Mouse (Mus musculus): ENCODE results near the gene Hmgcll1.

The Hmgcll1 gene

DNA sequence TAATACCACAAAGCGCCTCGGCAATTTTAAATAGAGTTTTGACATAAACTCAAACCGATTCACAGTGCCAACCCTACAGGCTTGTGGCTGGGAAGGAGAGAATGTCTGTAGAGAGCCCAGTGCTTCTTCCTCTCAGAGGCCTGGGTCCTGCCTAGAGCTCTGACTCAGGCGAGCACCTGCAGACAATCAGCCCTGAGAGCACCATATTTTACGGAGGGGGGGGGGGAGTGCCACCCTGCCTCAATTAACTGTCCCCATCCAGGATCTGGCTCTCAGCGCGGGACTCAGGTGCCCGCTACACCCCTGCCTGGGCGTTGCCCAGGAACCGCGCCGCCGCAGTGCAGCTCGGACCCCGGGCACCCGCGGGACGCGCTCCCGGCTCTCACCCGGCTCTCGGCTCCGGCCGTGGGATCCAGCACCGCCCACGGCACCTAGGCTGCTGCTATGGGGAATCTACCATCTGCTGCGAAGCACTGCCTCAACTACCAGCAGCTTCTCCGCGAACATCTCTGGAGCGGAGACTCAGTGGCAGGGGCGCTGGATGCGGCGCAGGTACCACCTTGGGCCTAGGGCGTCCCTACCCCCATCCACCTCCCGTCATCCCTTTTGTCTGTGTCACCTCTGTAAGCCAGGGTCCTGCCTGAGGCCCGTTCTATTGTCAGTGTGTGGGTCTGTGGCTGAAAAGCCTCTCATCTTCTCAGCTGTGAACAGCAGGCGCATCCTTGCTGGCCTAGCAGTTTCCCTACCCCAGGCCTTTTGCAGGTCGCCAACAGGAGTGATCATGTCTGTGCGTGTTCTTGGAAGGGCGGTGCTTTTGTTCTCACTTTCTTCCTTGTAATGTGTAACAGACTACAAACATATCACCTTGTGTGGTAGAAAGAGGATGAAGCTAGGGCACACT is at the start of gene Hmgcll1:
TSS of gene Hmgcll1 (plus strand) at position 225 of the 901 bp plus-strand sequence.
- in situ Hi-C loops (cut with MboI; ENCODE audit: unreplicated experiment in 2 of 2): loop anchor here (25.0 kb wide), 2 partner anchors 178 to 478 kb away; no protein-coding TSS in a partner anchor

- in situ Hi-C loops (cut with MboI; ENCODE audit: unreplicated experiment in 2 of 2): no loop called here
These were observed 34.6 kb upstream of the Hmgcll1 start for GRCm38 (mm10) chr9:75980097-75980496.

DNA sequence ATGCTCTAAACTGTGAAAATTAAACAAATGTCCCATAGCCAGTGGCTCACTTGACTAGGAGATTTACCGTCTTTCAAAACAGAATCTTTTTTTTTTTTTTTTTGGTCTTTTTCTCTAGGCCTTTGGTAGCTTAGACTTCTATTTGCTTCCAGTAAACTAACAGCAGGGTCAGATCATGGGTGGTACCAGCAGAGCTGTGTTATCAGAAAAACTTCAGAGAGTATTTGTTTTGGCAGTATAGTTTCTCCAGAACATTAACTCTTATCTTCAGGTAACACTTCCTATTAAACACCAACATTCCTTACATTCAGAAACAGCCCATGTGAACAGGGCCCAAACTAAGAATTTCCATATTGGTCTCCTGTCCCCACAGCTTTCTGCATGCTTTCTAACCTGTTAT is 33.5 kb upstream of the Hmgcll1 start:
- in situ Hi-C loops (cut with MboI; ENCODE audit: unreplicated experiment in 2 of 2): no loop called here

DNA sequence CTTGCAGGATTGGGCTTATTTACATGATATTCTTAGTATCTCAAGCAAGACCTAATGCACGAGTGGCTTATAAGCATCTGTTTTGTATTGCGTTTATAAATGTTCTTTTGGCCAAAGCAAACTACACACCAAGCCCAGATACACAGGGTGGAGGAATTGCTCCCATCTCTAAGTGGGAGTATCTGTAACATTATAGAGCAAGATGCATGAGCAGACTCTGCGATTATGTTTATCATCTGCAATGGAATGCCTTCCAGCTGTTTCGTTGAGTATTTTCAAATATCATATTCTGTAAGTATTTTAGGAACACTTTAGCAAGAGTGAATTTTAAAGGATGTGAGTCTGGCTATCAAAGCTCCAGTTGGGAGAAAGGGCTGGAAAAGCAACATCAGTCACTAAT is 25.2 kb upstream of the Hmgcll1 start:
- in situ Hi-C loops (cut with MboI; ENCODE audit: unreplicated experiment in 2 of 2): no loop called here

DNA sequence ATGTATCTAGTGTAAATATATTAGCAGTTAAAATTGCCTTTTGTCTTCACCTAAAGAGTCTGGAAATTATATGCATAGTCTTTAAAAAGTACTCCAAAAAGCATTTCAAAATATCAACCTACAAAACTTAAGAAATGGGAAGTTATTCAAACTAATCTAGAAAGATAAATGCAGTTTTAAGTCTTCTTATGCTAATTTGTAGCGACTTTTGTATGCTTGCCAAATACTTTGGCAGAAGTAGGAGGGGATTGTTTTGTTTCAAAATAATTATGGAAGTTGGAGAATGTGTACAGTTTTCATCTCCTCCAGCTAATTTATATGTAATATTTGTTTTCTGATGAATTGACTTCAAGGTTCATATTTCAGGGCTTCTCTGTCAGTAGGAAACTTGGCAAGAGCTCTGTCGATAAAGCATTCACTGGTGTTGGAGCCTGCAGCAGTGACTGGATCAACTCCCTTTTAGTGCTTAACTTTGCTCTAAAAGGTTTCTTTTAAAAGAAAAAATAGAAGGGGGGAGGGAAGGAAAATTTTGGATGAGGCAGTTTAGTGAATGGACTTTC is 15.8 kb upstream of the Hmgcll1 start:
- in situ Hi-C loops (cut with MboI; ENCODE audit: unreplicated experiment in 2 of 2): no loop called here

- in situ Hi-C loops (cut with MboI; ENCODE audit: unreplicated experiment in 2 of 2): loop anchor here (25.0 kb wide), 2 partner anchors 164 to 464 kb away; no protein-coding TSS in a partner anchor
These were observed 13.5 kb upstream of the Hmgcll1 start for GRCm38 (mm10) chr9:76000876-76001858.

- in situ Hi-C loops (cut with MboI; ENCODE audit: unreplicated experiment in 2 of 2): loop anchor here (25.0 kb wide), 2 partner anchors 166 to 466 kb away; no protein-coding TSS in a partner anchor
These were observed 11.6 kb upstream of the Hmgcll1 start for GRCm38 (mm10) chr9:76003066-76003465.

DNA sequence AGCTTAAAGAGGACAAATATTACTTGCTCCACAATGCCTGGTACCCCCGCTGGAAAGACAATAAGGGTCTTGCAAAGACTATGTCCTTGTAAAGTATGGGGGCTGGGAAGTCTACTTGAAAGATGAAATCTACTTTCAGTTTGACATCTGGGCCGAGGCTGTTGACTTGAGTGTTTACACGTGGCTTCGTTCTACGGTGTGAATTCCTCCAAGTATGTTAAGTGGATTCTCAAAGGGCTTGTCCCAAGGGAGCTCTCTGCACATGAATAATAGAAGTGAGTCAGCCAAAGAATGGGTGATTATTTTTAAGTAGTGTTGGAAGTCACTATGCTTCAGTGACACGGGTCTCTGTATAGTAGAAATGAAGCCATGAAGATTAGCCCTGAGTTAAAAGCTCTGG is 11.0 kb upstream of the Hmgcll1 start:
- in situ Hi-C loops (cut with MboI; ENCODE audit: unreplicated experiment in 2 of 2): loop anchor here (25.0 kb wide), 2 partner anchors 166 to 466 kb away; no protein-coding TSS in a partner anchor

DNA sequence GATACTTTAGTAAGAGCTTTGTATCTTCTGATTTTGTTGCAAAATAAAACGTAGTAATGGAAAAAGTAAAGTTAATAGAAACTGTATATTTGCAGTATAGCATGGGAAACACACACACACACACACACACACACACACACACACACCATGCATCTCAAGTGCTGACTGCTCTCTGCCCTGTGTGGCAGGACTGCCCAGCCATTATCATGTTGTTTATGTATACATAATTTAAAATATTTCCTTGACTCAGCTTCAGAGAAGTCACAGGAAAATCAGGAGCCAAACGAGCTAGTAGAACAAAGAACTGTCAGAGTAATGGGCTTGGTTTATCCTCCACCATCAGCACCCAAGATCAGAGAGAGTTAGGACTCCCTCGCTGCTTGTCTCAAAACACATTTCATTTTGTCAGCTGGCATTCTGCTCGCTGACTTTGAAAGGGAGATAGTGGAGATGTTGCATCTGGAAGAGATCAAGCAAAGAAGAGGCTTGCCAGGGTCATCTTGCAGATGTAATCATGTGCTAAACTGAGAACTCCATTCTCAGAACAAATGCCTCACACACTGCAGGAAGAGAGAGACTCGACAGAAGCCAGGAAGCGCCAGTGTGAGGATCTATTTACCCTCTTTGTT is 7.2 kb upstream of the Hmgcll1 start:
- in situ Hi-C loops (cut with MboI; ENCODE audit: unreplicated experiment in 2 of 2): loop anchor here (25.0 kb wide), 2 partner anchors 170 to 470 kb away; no protein-coding TSS in a partner anchor

DNA sequence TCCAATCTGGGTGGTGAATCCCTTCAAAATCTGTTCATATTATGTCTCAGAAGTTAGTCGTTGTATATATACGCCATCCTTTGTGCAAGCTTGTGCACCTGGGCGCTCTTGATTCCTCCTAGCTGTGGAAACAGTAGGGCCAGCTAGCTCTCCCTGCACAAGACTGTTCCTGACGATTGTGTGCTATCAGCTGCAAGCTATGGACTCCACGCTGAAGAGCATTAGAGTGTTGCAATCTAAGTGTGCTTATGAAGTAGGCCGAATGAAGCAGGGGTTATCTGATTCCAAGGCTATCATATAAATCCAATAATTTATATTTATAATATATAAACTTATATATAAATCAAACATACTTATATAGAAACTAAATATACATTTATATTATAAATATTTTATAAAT is 866 bp upstream of the Hmgcll1 start:
- in situ Hi-C loops (cut with MboI; ENCODE audit: unreplicated experiment in 2 of 2): loop anchor here (25.0 kb wide), 2 partner anchors 176 to 476 kb away; no protein-coding TSS in a partner anchor

DNA sequence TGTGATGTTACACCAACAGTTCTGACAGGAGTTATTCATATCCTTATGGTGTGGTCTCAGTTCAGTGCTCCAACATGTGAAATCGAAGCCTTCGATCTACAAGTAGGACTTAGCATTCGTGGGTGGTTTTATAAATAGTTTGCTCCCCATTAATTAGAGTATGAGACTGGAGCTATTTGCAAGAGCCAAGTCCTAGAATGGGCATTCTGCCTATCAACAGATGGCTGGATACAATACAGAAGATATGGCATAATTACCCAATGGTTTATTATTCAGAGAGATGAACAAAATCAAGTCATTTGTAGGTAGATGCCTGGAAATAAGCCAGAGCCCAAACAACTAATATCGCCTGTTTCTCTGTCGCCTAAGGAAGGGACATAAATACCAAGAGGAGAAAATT is 1.3 kb downstream of the Hmgcll1 start:
- in situ Hi-C loops (cut with MboI; ENCODE audit: unreplicated experiment in 2 of 2): loop anchor here (25.0 kb wide), 2 partner anchors 179 to 479 kb away; no protein-coding TSS in a partner anchor

DNA sequence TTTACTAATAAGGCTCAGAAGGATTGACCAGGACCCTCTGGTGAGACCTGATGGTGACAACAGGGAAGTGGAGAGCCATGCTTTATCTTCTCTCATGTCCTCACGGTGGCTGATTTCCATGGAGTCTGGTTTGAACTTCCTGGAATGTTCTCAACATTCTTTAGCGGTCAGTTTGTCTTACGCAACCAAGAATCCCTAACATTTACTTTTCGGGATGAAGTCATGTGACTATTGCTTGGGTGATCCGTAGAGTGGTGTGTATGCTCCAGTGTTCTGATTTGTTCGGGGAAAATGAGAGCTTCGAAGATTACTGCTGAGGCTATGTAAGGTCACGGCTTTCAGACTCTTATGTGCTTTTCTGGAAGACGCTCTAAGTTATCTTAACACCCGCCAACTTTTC is 1.9 kb downstream of the Hmgcll1 start:
- in situ Hi-C loops (cut with MboI; ENCODE audit: unreplicated experiment in 2 of 2): loop anchor here (25.0 kb wide), 2 partner anchors 179 to 479 kb away; no protein-coding TSS in a partner anchor

DNA sequence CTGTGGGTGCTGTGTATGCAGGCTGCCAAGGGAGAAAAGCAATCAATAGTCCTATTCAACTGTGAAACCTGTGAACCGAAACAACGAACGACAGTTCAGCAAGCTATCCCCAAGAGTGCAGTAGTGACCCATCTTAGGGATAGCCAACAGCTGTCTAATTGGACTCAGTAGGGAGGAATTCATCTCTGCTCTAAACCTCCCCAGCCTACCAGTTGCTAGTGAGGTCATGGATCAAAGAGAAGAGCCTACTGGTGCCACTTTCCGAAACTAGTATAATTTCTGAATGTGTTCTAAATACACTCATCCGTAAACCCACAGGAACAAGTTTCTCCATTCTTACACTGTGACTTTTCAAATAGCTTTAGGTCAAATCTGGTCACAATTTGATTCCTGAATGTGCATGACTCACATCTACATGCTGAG is 8.9 kb downstream of the Hmgcll1 start:
- in situ Hi-C loops (cut with MboI; ENCODE audit: unreplicated experiment in 2 of 2): loop anchor here (5.0 to 25.0 kb wide), 5 partner anchors 181 to 486 kb away; no protein-coding TSS in a partner anchor

GRCm38 (mm10) chr9:76024277-76025246 is 9.9 kb downstream of the Hmgcll1 start:
- in situ Hi-C loops (cut with MboI; ENCODE audit: unreplicated experiment in 2 of 2): loop anchor here (5.0 to 25.0 kb wide), 7 partner anchors 38 to 487 kb away; no protein-coding TSS in a partner anchor

- in situ Hi-C loops (cut with MboI; ENCODE audit: unreplicated experiment in 2 of 2): loop anchor here (5.0 to 10.0 kb wide), 4 partner anchors 33 to 265 kb away; no protein-coding TSS in a partner anchor
These were observed 15.0 kb downstream of the Hmgcll1 start for GRCm38 (mm10) chr9:76029471-76030199.

DNA sequence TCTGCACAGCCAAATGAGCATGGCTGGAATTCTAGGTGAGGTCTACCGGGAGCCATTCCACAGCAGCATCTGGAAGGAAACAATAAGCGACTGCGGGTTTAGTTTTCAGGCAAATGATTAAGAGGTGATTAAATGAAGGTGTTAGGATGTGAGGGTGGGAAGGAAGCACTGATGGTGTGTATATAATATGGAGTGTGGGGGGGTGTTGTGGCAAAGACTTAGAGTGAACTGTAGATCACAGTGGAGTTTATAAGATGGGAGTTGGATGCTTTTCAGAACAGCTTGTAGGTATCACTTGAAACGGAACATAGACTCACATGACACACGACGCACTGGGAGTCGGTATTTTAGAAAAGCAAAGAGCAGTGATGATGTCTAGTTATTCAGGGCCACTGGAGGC is 20.4 kb downstream of the Hmgcll1 start:
- in situ Hi-C loops (cut with MboI; ENCODE audit: unreplicated experiment in 2 of 2): no loop called here

- in situ Hi-C loops (cut with MboI; ENCODE audit: unreplicated experiment in 2 of 2): no loop called here
These were observed 23.9 kb downstream of the Hmgcll1 start for GRCm38 (mm10) chr9:76038327-76039103.
